Mouse (Mus musculus) kidney, adult 18-20 months (tissue): ENCODE results near the gene Timm8b.
A peak's percentile ranks its signal among the peaks of the same experiment; 100 is the strongest.
"Not testable (repeated sequence)": the region's sequence is repeated elsewhere in the genome, so short reads cannot be mapped to it uniquely, and the experiment has no call there.

Experiments
- DNase-seq: peaks from one replicate; pipeline ENCODE4 v3.0.0; 2021

Timm8b gene

GRCm38 (mm10) chr9:50602055-50602845, 1.5 kb upstream of the Timm8b start:
- peak; percentile 23 for DNase-seq

- no peak for DNase-seq
Observed at GRCm38 (mm10) chr9:50603998-50604324, 251 bp downstream of the Timm8b start.

DNA sequence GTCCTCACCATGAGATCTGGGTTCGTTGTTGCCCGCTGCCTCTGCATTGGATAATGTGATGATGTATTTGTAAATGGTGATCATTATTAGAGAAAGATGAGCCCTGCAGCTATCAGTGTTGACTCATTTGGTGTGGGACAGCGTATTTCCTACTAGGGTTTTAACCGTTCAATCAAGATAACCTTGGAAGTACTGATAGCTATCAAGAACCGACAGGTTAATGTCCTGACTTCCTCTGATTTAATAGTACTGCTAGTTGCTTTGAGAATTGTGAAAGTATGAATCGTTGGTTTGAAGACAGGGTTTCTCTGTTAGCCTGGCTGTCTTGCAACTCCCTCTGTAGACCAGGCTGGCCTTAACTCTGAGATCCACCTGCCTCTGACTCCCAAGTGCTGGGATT, 628 bp downstream of the Timm8b start:
- DNase-seq: no peak

DNA sequence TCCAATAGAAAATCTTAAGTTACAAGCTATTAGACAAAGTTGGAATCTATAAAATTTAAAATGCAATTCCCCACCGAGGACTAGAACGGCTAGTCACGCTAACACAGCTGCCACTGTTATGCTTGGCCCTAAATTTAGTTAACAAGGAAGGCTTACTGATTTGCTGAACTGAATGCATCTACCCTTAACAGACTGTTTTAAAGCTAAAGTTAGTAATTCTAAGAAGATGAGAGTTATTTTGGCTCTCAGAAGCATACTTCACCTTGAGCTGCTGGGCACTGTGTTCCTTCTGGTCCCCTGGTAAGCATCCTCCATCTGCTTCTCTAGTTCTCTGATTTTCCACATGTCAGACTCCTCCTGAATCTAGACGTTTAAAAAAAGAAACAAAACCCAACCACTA, 8.4 kb downstream of the Timm8b start:
- DNase-seq: no peak

DNA sequence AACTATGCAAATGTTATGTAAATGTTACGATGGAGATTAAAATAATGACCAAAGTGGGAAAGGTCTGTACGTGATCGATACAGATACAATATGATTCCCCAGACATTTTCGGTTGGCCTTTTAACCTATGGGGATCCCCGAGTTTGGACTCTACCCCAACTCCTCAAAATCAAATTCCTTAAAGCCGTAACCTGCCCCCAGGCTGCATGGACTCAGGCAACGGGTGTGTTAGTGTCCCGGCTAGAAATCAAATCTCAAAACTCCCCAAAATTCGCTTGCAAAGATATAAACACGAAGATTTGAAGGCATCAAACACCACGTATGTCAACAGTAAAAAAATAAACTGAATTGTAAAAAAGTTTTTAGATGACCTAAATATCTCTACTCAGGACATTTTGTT, 12.5 kb downstream of the Timm8b start:
- DNase-seq: no peak

DNA sequence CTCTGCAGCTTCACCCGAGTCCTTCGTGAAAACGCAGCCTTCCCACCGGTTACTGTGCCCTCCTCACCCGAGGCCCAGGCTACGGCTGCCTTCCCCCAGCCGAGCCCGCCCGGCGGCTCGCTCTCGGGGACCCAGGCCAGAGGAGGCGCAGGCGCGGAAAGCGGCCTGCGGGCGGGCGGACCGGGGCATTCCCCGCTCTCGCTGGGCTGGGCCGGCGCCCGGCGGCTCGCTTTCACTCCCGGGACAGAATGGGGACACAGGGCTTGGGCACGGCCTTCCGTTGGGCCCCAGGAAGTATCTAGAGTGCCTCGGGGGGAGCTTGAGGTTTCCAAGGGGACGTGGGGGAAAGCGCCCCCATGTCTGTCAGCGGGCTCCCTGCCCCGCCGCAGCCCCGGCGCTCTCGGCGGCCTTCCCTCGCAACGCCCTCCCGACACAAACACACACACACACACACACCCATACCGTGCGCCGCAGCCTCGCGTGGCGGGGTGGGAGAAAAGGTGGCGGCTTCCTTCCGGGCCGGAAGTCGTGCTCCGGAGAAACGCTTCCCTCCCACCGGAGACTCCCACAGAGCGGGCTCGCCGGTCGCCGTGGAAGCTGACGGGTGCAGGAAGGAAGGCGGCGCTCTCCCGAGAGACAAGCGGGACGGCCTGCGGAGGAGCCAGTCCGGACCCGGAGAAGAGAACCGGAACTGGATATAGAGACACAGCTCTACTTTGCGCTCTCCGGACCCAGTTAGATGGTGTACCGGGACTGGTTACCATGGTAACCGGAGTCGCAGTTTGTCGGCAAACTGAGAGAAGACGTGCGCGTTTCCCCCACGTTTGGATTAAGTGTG, 13.3 kb downstream of the Timm8b start, which contains the start of the genes Pih1d2 and Nkapd1:
Gene Pih1d2, plus strand, starts transcription at position 556 of the 838 bp plus-strand sequence.
Gene Nkapd1, minus strand, starts transcription at position 699 of the 838 bp plus-strand sequence.
- DNase-seq: peak; percentile 92

DNA sequence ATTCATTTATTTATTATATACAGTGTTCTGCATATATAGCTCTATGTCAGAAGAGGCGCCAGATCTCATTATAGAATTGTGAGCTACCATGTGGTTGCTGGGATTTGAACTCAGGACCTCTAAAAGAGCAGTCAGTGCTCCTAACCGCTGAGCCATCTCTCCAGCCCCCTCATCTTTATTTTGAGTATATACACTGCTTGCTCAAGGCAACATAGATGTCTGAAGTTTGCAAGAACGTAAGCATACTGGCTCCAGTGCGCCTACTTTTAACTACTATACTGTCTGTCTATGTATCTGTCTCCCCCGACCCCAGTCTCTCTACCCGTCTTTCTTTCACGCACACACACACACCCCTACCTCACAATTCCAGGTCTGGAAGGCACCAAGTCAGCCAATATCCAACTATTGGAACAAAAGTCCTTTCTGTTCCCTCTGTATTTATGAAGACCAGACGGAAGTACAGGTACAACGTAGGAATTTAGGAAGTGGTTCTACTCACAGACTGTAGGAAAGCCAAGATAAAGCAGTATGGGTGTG, 14.2 kb downstream of the Timm8b start:
- DNase-seq: no peak

- not testable (repeated sequence) for DNase-seq
Observed at GRCm38 (mm10) chr9:50630903-50631302, 27.2 kb downstream of the Timm8b start.

- no peak for DNase-seq
Observed at GRCm38 (mm10) chr9:50632016-50632688, 28.4 kb downstream of the Timm8b start.

DNA sequence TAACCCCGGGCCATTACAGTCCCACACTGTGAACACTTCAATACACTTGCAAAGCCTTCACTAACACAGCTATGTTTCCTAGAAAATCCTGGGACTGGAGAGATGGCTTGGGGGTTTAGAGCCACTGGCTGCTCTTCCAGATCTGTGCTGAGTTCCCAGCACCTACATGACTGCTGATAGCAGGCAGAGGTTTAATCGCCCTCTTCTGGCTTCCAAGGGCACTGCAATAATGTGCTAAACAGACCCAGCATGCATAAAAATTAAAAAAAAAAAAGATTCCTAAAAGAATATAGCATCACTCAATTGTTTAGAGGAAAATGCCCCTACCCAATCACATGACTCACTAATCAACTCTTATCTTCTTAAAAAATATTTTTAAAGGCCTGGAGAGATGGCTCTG, 29.3 kb downstream of the Timm8b start:
- DNase-seq: no peak

DNA sequence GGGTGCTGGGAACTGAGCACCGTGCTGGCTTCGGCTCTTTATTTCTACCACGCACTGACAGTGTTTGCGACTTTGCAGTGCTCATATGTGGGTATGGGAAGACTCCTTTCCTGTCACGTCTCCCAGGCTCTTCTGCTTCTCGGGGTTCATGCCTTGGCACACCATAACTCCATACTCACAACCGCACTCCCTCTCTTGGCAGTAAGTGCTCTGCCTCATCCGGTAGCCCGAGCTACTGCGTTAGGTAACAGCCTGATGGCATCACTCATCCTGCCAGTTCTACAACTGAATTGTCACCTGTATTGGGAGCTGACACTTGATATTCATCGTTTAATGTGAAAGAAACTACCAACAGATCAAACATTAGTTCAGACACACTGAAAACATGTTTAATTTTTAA, 30.6 kb downstream of the Timm8b start:
- no peak for DNase-seq

DNA sequence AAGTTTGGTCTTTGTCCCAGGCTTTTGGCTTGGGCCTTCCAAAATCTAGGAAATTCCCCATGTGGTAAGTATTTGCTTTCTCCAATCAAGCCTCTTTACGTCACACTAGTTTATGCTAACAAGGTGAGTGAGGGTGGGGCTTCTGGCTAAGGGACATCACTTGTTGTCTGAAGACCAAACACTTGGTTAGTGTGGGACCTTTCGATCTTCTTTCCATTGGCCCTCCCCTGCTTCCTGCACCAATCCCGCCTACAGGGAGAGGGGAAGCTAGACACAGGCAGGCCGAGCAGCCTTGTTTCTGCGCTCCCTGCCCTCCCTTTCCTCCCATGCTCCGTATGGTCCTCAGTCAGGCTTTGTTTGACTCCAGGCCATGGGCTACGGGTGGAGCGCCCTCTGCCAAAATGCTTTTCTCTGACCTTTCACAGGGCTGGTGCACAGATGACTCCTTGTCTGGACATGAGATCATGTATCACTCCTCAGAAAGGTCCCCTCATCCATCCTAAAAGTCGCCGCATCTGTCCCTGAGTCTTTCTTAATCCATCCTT, 43.2 kb downstream of the Timm8b start:
- no peak for DNase-seq

DNA sequence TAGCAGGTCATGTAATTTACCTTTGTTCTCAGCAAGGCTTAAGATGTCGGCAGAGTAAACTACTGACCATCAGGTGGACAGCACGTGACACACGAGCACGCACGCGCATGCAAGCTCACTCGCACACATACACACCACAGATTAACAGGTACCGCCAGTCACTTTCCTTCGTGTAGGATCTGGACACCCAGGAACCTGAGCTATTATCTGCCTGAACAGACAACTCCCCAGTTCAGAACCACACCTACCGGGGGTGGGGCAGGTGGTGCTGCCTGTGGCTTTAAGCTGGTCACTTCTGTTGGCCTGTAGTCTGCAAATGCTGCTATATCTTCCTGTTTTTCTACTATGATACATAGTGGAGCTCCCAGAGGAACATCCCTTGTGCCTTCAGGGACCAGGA, 46.8 kb downstream of the Timm8b start:
- no peak for DNase-seq
